Mouse (Mus musculus): ENCODE data around the gene Pitpnm1. TPM values are rescaled to one million over a fixed set of nuclear protein-coding genes. Genes with fewer than 3 reads are reported as not detected.

Pitpnm1 gene
- total and polyA plus RNA-seq, 3 experiments, result 25.3 to 51.2 TPM; not detected in 1

DNA sequence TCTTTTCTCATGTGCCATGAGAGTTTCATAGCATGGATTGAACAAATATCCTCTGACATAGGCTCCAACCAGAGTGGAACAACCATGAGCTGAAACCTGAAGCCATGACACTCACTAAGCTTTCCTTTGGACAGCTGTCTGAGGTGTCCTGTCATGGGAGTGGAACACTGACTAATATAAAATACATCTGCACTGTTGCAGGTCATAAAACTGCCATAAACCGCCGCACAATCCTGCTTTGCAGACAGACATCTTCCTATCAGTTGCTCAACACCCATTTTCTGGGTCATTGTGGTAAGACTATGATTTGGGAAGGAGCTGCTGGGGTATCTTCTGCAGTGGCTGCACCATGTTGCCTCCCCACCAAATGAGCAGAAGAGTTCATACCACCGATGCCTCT lies 7.0 kb upstream of the Pitpnm1 start (continued):
- no peak for TF ChIP-seq MAFK (IDR thresholded peaks at IDR 0.05; ENCODE audit: borderline replicate concordance, low read depth, low read length)
- TF ChIP-seq POLR2A (IDR thresholded peaks at IDR 0.05; ENCODE audit: control insufficient read depth in 1 of 2, insufficient read depth in 1 of 2, low read depth in 1 of 2, low read length in 2 of 2, poor library complexity in 1 of 2), result no peak

DNA sequence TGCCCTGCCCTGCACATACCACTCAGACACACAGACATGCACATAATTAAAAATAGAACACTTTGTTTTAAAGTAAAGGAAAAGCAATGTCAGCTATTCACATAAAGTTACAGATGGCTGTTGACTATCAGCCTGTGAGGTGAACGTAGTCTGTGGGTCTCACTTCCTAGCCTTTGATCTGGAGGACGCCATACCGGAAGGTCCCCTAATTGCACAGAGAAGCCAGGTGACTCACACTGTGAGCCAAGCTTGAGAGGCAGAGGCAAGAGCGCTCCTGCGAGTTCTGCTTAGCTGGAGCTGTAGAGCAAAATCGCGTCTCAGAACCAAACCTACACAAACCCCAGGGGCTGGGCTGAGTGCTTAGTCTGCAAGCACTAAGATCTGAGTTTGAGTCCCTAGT lies 6.0 kb upstream of the Pitpnm1 start:
- H3K4me3 ChIP-seq (ENCODE audit: control insufficient read depth in 1 of 2, insufficient read depth in 1 of 2, low read depth in 2 of 2, low read length in 2 of 2), result no peak overlapping the region
- H3K9me3 ChIP-seq (replicated peaks; ENCODE audit: insufficient read depth, low read length), result no peaks in the 10 kb centered on the region
- H3K27me3 ChIP-seq (ENCODE audit: control insufficient read depth in 1 of 2, insufficient read depth in 2 of 2, low read length in 2 of 2), result no peaks in the 10 kb centered on the region
- H3K36me3 ChIP-seq (ENCODE audit: control insufficient read depth in 1 of 2, insufficient read depth in 2 of 2, low read length in 2 of 2), result peaks cover 0 to 19% of the 10 kb centered on the region in 2 experiments; a peak in 2 of 4 replicates
- peaks cover 0 to 15% of the 10 kb centered on the region in 2 experiments; a peak in 3 of 4 replicates for H3K4me1 ChIP-seq (ENCODE audit: control insufficient read depth in 1 of 2, insufficient read depth in 2 of 2, low read length in 2 of 2)
- no peak for DNase-seq (ENCODE audit: low read depth, low spot score)
- H3K9ac ChIP-seq (ENCODE audit: control insufficient read depth, low read depth, low read length, poor library complexity, severe bottlenecking), result no peak overlapping the region
- H3K27ac ChIP-seq (ENCODE audit: control insufficient read depth, low read depth, low read length), result no peak overlapping the region
- TF ChIP-seq NELFE (IDR thresholded peaks at IDR 0.05; ENCODE audit: low read depth, low read length) (no peak), HCFC1 (IDR thresholded peaks at IDR 0.05; ENCODE audit: low read depth, low read length) (no peak), ZKSCAN1 (IDR thresholded peaks at IDR 0.05; ENCODE audit: low read depth, low read length) (no peak), MAZ (IDR thresholded peaks at IDR 0.05; ENCODE audit: low read depth, low read length) (no peak), EP300 (IDR thresholded peaks at IDR 0.05; ENCODE audit: low read depth in 1 of 2, low read length in 2 of 2) (no peak), ELF1 (IDR thresholded peaks at IDR 0.05; ENCODE audit: low read depth, low read length) (no peak), GATA1 (IDR thresholded peaks at IDR 0.05; ENCODE audit: low read depth, low read length) (no peak), GABPA (IDR thresholded peaks at IDR 0.05; ENCODE audit: low read depth, low read length) (no peak), ZMIZ1 (IDR thresholded peaks at IDR 0.05; ENCODE audit: low read depth, low read length) (no peak), ETS1 (IDR thresholded peaks at IDR 0.05; ENCODE audit: low read depth, low read length) (no peak), MYC (IDR thresholded peaks at IDR 0.05; ENCODE audit: low read depth, low read length) (no peak), POLR2AphosphoS5 (IDR thresholded peaks at IDR 0.05; ENCODE audit: borderline replicate concordance, low read depth, low read length) (no peak), JUND (IDR thresholded peaks at IDR 0.05; ENCODE audit: low read depth, low read length) (no peak), MXI1 (IDR thresholded peaks at IDR 0.05; ENCODE audit: low read depth, low read length) (no peak), CHD1 (IDR thresholded peaks at IDR 0.05; ENCODE audit: low read depth, low read length) (no peak), USF1 (IDR thresholded peaks at IDR 0.05; ENCODE audit: low read depth, low read length) (no peak), MAFK (IDR thresholded peaks at IDR 0.05; ENCODE audit: borderline replicate concordance, low read depth, low read length) (no peak), POLR2AphosphoS2 (IDR thresholded peaks at IDR 0.05; ENCODE audit: low read length) (no peak)
- H3K79me2 ChIP-seq (ENCODE audit: control insufficient read depth, insufficient read depth, low read length, poor library complexity), result peaks cover 2% of the 10 kb centered on the region; the same call in 1 of the 2 replicates

DNA sequence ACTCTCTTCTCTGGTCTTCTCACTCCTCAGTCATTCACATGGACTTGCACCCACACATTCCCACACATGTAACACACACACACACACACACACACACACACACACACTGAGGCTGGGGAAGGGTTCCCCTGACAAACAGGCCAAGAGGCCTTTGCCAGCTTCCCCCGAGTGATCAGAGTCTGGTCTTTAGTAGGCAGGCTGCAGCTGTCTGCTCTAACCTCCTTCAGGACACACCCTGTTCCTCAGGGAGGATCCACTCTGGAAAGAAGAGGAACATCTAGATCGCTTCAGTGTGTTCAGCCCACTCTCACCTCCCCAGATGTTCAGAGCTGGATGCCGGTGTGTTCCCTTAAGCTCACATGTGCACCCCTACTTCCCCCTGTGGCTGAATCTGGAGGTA lies 5.5 kb upstream of the Pitpnm1 start:
- H3K27me3 ChIP-seq (ENCODE audit: control insufficient read depth in 1 of 2, insufficient read depth in 2 of 2, low read length in 2 of 2), result no peaks in the 10 kb centered on the region
- peaks cover 0 to 19% of the 10 kb centered on the region in 2 experiments; a peak in 2 of 4 replicates for H3K36me3 ChIP-seq (ENCODE audit: control insufficient read depth in 1 of 2, insufficient read depth in 2 of 2, low read length in 2 of 2)
- H3K9me3 ChIP-seq (replicated peaks; ENCODE audit: insufficient read depth, low read length), result no peaks in the 10 kb centered on the region
- H3K4me3 ChIP-seq (ENCODE audit: control insufficient read depth in 1 of 2, insufficient read depth in 1 of 2, low read depth in 2 of 2, low read length in 2 of 2), result no peak overlapping the region
- peaks cover 0 to 18% of the 10 kb centered on the region in 2 experiments; a peak in 3 of 4 replicates for H3K4me1 ChIP-seq (ENCODE audit: control insufficient read depth in 1 of 2, insufficient read depth in 2 of 2, low read length in 2 of 2)
- H3K9ac ChIP-seq (ENCODE audit: control insufficient read depth, low read depth, low read length, poor library complexity, severe bottlenecking), result no peak overlapping the region
- DNase-seq (ENCODE audit: low read depth, low spot score), result no peak
- H3K27ac ChIP-seq (ENCODE audit: control insufficient read depth, low read depth, low read length), result no peak overlapping the region
- TF ChIP-seq RAD21 (IDR thresholded peaks at IDR 0.05; ENCODE audit: low read depth, low read length), result no peak
- TF ChIP-seq ELF1 (IDR thresholded peaks at IDR 0.05; ENCODE audit: low read depth, low read length), result no peak
- no peak for TF ChIP-seq CHD2 (IDR thresholded peaks at IDR 0.05; ENCODE audit: low read length)
- TF ChIP-seq BHLHE40 (IDR thresholded peaks at IDR 0.05; ENCODE audit: borderline replicate concordance, low read depth, low read length), result no peak
- no peak for TF ChIP-seq POLR2A (IDR thresholded peaks at IDR 0.05; ENCODE audit: control insufficient read depth in 1 of 2, insufficient read depth in 1 of 2, low read depth in 1 of 2, low read length in 2 of 2, poor library complexity in 1 of 2)
- no peak for TF ChIP-seq RCOR1 (IDR thresholded peaks at IDR 0.05; ENCODE audit: low read depth, low read length)
- no peak for TF ChIP-seq USF2 (IDR thresholded peaks at IDR 0.05; ENCODE audit: borderline replicate concordance in 1 of 2, insufficient read depth in 1 of 2, low read depth in 1 of 2, low read length in 2 of 2)
- TF ChIP-seq MAX (IDR thresholded peaks at IDR 0.05; ENCODE audit: low read length), result no peak
- peaks cover 2% of the 10 kb centered on the region; the same call in 1 of the 2 replicates for H3K79me2 ChIP-seq (ENCODE audit: control insufficient read depth, insufficient read depth, low read length, poor library complexity)
